Mouse (Mus musculus) neutrophil, adult 65 days (primary cell): Measurements from ENCODE around the gene Mrpl10. TPM values are rescaled to one million over a fixed set of nuclear protein-coding genes. Genes with fewer than 3 reads are reported as not detected.

Experiments used
- total RNA-seq: library from RNA; stranded (reverse); gene quantifications from 2 replicates; pipeline ENCODE4 v1.2.4, GENCODE M21; 2023

The Mrpl10 gene
- total RNA-seq: 35.7 and 42.5 TPM in 2 replicates

DNA sequence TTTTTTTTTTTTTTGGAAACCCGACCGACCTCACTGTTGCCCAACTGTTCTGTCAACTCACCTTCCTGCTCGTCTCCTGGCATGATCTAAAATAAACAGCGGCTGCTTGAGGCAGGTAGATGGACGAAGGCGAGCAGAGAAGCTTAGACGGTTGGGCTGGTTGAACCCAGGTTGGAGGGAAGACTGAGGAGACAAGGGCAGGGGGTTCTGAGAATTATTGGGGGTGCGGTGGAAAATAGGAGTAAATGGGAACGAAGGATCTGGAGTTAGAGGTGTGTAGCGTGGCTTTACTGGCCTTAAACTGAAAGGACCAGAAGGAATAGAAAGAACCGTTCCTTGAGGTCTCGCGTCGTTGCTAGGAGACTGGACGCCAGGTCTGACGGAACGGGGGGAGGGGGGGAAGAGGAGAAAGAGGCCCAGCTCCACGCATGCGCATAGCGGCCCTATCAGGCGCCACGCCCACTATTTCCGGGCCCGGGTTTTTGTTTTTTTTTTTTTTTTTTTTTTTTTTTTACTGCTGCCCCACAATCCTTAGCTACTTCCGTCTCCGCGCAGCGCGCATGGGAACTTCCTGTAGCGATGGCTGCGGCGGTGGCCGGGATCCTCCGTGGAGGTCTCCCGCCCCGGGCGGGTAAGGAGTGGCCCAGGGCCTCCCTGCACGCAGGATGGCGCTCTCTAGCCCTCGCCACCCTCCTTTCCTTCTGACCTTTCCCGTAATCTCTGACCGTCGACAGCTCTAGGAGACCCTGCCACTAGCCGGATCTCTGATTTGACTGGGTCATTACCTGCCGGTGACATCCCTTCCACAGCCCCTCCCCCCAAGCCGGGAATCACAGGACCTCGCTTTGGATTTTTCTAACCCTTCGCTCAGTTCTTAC is at the start of gene Mrpl10, which contains the start of gene Lrrc46:
Mrpl10 (plus strand) TSS at position 539 of the 878 bp plus-strand sequence.
Lrrc46 (minus strand) TSS at position 386 of the 878 bp plus-strand sequence.

DNA sequence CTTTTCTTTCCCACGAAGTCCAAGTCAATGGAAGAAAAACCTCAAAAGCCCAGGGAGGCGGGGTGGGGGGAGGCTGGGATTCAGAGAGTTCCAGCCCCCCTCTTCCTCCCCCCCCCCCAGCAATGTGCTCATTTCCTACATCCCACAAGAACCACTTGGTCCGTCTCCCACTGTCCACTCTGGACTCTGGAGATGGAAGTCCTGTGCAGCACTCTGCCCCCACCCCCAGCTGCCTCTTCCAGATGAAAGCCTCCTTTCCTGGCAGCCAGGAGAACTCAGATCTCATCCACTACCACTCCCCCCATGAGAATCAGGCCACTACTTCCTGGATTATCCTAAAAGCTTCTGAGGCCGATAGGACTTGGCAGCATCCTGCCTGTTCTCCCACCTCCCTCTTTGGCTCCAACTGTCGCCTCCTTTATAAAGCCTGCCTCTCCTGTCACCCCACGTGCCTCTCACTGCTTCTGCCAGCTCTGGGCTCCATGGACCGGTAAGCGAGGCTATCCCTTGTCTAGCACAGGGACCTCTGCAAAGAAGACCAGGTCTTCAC is 28.2 kb upstream of the Mrpl10 start, which contains the start of gene Sp6:
Sp6 (plus strand) TSS at position 274 of the 550 bp plus-strand sequence.

DNA sequence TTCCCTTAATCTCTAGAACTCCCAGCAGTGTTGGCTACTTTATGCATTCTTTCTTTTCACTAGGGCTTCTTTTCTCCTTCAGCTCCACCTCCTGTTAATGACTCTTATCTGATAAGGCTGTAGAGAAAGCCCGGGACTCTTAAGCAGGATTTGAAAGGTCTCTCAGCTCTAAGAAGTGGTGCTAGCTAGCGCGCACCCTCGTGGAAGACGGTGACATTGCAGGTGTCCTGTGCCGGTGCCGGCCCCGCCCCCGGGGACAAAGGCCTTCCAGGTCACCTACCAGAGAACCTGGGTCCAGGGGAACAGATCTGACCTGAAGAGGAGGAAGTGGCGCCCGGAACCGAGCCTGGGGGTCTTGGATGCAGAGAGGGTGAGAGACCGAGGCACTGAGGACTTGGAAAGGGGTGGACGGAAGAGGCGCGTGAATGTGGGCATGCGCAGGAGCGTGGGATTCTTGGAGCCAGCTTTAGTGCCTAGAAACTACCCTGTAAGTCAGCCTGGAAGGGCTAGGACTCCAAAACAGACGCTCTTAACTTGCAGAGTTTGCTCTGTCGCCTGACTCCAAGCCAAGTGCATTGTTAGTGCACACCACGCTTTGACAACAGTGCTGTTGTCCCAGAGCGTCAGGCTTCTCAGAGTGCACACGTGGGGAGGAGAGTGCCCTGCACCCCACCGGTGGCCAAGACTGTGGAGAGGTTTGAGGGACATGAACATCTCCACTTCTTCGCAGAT is 11.5 kb upstream of the Mrpl10 start, which contains the start of gene Scrn2:
Scrn2 (plus strand) TSS at position 253 of the 732 bp plus-strand sequence.

DNA sequence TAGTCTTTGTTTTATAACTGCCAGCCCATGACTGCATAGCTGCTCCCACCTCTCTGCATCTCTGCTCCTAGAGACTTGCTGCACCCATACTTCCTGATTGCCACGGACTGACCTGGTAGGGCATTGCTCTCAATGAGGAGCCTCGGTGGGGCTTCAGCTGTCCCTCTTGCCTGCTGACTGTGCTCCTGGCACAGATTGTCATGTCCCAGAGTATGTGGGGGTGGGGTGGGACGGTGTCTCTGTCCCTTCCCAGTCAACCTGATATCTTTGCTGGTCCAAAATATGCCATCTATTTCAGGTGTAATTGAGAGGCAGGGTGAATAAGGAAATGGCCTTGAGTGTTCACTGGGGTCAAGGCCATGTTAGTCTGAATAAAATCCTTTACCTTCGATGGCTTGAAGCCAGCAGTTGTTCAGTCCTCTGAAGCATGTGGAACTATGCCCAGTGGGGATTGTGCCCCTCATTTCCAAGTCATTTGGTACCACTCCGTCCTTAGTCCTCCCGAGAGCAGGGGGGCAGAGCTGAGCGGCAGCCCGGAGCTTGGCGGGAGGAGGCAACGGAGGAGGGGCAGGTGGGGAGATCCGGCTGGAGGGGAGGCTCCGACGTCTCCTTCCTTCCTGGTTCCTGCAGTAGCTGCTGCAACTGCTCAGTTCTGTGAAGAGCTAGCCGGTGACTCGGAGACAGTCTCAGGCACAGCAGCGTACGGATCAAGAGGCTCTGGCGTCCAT is 9.0 kb downstream of the Mrpl10 start, which contains the start of gene Osbpl7:
Osbpl7 (plus strand) TSS at position 413 of the 728 bp plus-strand sequence.

Other genes starting within 250 kb of the Mrpl10 start
- 47.8 and 48.7 TPM in 2 replicates for gene Nfe2l1, start 211.6 kb upstream of the Mrpl10 start, total RNA-seq
- gene Copz2, start 191.7 kb upstream of the Mrpl10 start, total RNA-seq: not detected in 2 replicates
- 30.6 and 32.3 TPM in 2 replicates for gene Cdk5rap3, start 125.1 kb upstream of the Mrpl10 start, total RNA-seq
- 0.25 TPM in 1 of 2 replicates, not detected in the other for gene Prr15l, start 113.5 kb upstream of the Mrpl10 start, total RNA-seq
- gene Pnpo, start 97.6 kb upstream of the Mrpl10 start, total RNA-seq: 9.1 and 11.7 TPM in 2 replicates
- 28.5 and 33.6 TPM in 2 replicates for gene Sp2, start 58.6 kb upstream of the Mrpl10 start, total RNA-seq
- not detected in 2 replicates for gene Sp6, start 28.2 kb upstream of the Mrpl10 start, total RNA-seq
- gene Scrn2, start 11.6 kb upstream of the Mrpl10 start, total RNA-seq: 0.93 and 1.6 TPM in 2 replicates
- 0.79 and 1.0 TPM in 2 replicates for gene Lrrc46, start 153 bp upstream of the Mrpl10 start, total RNA-seq
- gene Osbpl7, start 9.1 kb downstream of the Mrpl10 start, total RNA-seq: 26.7 and 33.3 TPM in 2 replicates
- not detected in 2 replicates for gene Tbx21, start 73.8 kb downstream of the Mrpl10 start, total RNA-seq
- 41.1 and 50.6 TPM in 2 replicates for gene Tbkbp1, start 109.9 kb downstream of the Mrpl10 start, total RNA-seq
- gene Kpnb1, start 146.3 kb downstream of the Mrpl10 start, total RNA-seq: 70.1 and 104 TPM in 2 replicates
- 175 and 265 TPM in 2 replicates for gene Npepps, start 239.1 kb downstream of the Mrpl10 start, total RNA-seq